Mouse (Mus musculus): ENCODE results near the gene Tns3. TPM values are rescaled to one million over a fixed set of nuclear protein-coding genes. Genes with fewer than 3 reads are reported as not detected.

Tns3 gene
- polyA plus RNA-seq, 1 experiment from 2014 or later = 9.1 TPM

DNA sequence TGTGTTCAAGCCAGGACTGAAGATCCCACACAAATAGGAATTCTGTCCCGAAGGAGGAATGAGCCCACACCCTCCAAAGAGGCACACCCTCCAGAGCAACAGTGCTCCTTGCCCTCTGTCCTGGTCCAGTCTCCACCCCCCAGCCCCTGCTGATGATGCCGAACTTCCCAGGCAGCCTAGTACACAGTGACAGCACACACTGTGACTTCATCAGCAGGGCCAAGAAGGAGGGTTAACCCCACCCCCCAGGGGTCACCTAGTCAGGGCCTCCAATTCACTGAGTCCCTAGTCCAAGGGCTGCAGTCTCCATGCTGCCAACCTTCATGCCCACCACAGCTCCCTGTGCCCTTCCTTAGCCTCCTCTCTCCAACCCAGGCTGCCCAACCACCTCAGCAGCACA lies 200.5 kb downstream of the Tns3 start:
- WGBS = 93% methylated on average over 2 of the region's 2 CpGs
- Histone ChIP-seq H3K9me3 (replicated peaks) (no peaks in the 10 kb centered on the region), H3K27ac (replicated peaks) (no peak overlapping the region), H3K27me3 (ENCODE audit: low read depth, poor library complexity, severe bottlenecking) (0 out of 2 replicates have a peak, but pooled peaks cover 5% of the 10 kb centered on the region), H3K36me3 (no peaks in the 10 kb centered on the region), H3K4me3 (no peak overlapping the region), H3K4me1 (peaks cover 15% of the 10 kb centered on the region)
- DNase-seq (ENCODE audit: low spot score) = no peak

DNA sequence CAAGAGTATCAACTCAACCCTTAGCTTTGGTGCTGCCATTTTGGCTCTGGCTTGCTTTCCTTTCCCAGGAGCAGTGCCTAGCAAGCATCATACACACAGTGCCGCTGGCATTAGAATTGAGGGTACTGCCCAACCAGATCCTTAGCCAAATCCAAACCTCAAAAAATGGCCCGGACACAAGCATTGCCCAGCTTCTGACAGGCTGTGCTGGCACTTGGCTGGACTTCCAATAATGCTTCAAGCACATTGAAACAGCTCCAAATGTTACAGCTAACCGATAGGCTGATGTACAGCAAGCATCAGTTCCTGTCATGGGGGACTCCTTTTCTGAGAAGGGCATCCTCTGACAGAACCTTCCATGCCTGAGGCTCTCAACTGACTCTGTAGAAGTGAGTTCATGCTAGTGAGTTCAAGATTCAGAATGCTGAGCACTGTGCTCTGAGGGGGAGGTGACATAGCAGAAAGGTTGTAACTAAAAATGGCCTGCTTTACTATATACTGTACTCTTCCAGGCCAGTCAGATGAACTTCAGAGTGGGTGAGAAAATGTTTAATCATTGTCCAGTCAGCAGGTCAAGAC lies 201.4 kb downstream of the Tns3 start:
- Histone ChIP-seq H3K4me1 (peaks cover 8% of the 10 kb centered on the region), H3K36me3 (no peaks in the 10 kb centered on the region), H3K4me3 (no peak overlapping the region), H3K27me3 (ENCODE audit: low read depth, poor library complexity, severe bottlenecking) (0 out of 2 replicates have a peak, but pooled peaks cover 5% of the 10 kb centered on the region), H3K27ac (replicated peaks) (no peak overlapping the region), H3K9me3 (replicated peaks) (no peaks in the 10 kb centered on the region)
- 95% methylated on average over 3 of the region's 3 CpGs for WGBS
- no peak for DNase-seq (ENCODE audit: low spot score)

DNA sequence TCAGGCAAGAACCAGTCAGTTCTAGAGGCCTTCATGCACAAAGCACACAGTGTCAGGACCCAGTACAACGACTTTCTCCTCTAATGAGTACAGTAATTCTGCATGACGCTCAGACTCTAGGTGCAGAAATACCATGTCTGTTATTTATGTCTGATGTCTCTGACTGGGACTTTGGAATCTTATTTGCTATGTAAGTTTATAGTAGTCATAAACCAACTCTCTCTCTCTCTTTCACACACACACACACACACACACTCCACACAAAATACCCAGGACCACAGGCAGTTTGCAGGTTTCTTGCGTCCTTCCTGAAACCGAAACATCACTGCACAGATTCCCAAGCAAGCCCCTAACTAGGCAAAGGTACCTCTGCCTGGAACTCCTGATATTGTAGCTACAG lies 203.5 kb downstream of the Tns3 start:
- 95% methylated on average over 4 of the region's 4 CpGs for WGBS
- Histone ChIP-seq H3K4me3 (no peak overlapping the region), H3K27me3 (ENCODE audit: low read depth, poor library complexity, severe bottlenecking) (no peaks in the 10 kb centered on the region), H3K9me3 (replicated peaks) (no peaks in the 10 kb centered on the region), H3K4me1 (peaks cover 20% of the 10 kb centered on the region), H3K27ac (replicated peaks) (no peak overlapping the region), H3K36me3 (no peaks in the 10 kb centered on the region)
- DNase-seq (ENCODE audit: low spot score) = no peak

DNA sequence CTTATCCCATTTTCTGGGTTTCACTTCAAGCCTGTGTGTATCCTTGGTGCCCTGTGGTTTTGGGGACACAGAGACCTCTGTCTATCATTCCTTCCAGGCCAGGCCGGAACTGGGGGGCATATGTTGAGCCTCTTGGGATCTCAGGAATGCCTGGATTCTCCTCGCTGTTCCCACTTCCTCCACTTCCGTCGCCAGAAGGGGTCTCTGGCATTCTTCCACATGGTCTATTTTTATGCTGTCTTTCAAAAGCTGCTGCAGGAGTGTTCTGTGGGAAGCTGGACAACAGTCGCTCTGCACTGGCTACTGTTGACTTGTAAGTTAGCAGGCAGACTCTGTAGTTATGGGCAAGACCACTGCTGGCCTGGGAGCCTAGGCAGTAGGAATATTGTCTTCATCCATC lies 206.4 kb downstream of the Tns3 start:
- no peak overlapping the region for H3K27ac ChIP-seq (replicated peaks)
- WGBS = 70% methylated on average over 5 of the region's 5 CpGs
- no peaks in the 10 kb centered on the region for H3K36me3 ChIP-seq
- DNase-seq (ENCODE audit: low spot score) = no peak
- no peaks in the 10 kb centered on the region for H3K9me3 ChIP-seq (replicated peaks)
- H3K4me1 ChIP-seq = peaks cover 23% of the 10 kb centered on the region
- no peak overlapping the region for H3K4me3 ChIP-seq
- H3K27me3 ChIP-seq (ENCODE audit: low read depth, poor library complexity, severe bottlenecking) = no peaks in the 10 kb centered on the region

DNA sequence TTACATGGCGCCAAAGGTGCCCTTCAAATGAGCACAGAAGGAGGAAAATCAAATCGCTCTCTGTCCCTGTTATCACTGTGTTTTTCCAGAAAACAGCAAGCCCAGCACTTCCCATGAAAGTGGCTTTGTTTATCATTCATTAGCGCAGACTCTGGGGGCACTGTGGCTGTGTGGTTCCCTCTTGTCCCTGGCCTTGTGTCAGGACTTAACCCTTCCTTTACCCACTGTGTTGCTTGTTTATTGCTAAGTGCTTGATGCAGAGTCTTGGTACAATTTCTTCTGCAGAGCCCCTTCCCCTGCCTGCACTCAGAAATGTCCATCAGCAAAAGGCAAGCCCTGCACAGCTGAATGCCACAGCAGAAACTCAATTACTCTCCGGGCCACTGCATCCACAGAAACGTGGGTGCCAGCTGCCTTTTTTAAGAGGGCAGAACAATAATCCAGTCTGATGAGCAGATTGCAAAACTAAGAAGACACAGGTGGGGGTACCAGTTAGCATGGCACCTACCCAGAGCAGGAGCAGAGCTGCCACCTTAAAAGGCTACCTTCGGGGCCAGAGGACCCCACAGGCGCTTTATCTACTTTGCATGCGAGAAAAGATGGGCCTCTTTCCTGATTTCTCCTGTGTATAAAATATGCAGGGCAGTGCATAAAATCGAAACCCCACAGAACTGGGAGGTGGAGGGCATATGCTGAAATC lies 207.6 kb downstream of the Tns3 start:
- Histone ChIP-seq H3K4me1 (peaks cover 26% of the 10 kb centered on the region), H3K9me3 (replicated peaks) (no peaks in the 10 kb centered on the region), H3K36me3 (no peaks in the 10 kb centered on the region), H3K4me3 (no peak overlapping the region), H3K27me3 (ENCODE audit: low read depth, poor library complexity, severe bottlenecking) (no peaks in the 10 kb centered on the region), H3K27ac (replicated peaks) (peak overlapping the region; percentile 14; the same call in 1 of the 2 replicates)
- DNase-seq (ENCODE audit: low spot score) = no peak
- WGBS = 64% methylated on average over 9 of the region's 9 CpGs

DNA sequence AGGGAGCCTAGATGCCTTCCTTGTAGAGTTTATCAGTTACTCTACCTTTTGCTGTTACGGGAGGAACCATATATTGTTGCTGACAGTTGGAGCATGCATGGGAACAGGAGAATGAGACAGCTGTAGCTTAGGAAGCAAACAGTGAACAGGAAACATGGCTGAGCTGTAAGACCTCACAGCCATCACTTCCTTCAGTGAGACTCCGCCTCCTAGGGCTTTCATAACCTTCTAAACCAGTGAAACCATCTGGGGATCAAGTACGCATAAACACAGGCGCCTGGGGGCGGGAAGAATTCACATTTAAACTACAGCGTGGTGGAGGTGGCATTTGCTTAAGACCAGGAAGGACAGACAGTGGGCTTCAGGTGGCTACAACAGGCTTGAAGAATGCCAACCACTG lies 208.7 kb downstream of the Tns3 start:
- no peak overlapping the region for H3K4me3 ChIP-seq
- 91% methylated on average over 6 of the region's 6 CpGs for WGBS
- peaks cover 26% of the 10 kb centered on the region for H3K4me1 ChIP-seq

DNA sequence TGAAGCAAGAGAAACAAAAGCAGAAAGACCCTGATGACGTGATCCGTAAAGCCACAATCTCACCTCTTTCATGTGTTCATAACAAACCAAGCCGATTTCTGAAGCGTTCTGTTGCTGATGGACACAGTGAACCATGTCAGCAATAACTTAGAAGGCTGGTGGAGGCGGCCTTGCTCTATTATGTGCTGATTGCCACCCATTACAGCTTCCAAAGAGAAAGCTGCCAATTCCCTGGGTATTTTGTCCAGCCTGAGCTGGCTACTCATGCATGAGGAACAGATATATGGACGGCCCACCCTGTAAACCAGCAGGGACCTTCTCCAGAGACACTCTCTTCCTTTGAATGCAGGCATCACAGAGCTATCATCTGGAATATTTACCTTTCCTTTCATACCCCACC lies 211.1 kb downstream of the Tns3 start:
- H3K27ac ChIP-seq (replicated peaks) = 0 out of 2 replicates have a peak overlapping the region, but pooled peaks have one; percentile 3
- DNase-seq (ENCODE audit: low spot score) = no peak
- peaks cover 10% of the 10 kb centered on the region for H3K36me3 ChIP-seq
- H3K9me3 ChIP-seq (replicated peaks) = no peaks in the 10 kb centered on the region
- WGBS = 80% methylated on average over 6 of the region's 6 CpGs
- H3K27me3 ChIP-seq (ENCODE audit: low read depth, poor library complexity, severe bottlenecking) = no peaks in the 10 kb centered on the region
- no peak overlapping the region for H3K4me3 ChIP-seq
- H3K4me1 ChIP-seq = peaks cover 26% of the 10 kb centered on the region

More for the DNA sequence above, 208.7 kb downstream of the Tns3 start:
- peaks cover 4% of the 10 kb centered on the region; the same call in 1 of the 2 replicates for H3K36me3 ChIP-seq
- no peak for DNase-seq (ENCODE audit: low spot score)
- H3K9me3 ChIP-seq (replicated peaks) = no peaks in the 10 kb centered on the region
- H3K27me3 ChIP-seq (ENCODE audit: low read depth, poor library complexity, severe bottlenecking) = no peaks in the 10 kb centered on the region
- no peak overlapping the region for H3K27ac ChIP-seq (replicated peaks)

DNA sequence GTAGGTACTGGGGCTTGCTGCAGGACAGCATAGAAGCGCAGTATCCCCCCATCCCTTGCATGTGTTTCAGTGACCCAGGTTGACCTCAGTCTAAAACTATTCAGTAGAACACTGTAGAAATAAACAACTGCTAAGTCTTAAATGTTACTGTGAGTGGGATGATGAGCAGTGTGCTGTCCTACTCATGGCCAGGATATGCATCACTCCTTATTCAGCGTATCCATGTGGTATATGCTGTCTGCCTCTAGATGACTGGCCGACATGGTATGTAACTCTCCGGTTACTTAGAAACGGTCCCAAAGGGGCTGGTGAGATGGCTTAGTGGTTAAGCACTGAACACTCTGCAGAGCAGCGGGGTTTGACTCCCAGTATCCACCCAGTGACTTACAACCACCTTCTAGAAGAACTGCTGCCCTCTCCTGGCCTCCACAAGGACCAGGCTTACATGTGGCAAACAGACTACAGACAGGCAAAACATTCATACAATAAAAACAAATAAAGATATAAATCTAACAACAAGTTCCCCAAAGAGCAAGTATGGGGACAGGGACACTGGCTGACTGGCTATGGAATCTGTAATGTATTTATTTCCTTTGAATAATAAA lies 212.6 kb downstream of the Tns3 start:
- Histone ChIP-seq H3K4me3 (no peak overlapping the region), H3K4me1 (peaks cover 11% of the 10 kb centered on the region), H3K9me3 (replicated peaks) (no peaks in the 10 kb centered on the region), H3K27ac (replicated peaks) (no peak overlapping the region), H3K27me3 (ENCODE audit: low read depth, poor library complexity, severe bottlenecking) (no peaks in the 10 kb centered on the region), H3K36me3 (peaks cover 15% of the 10 kb centered on the region)
- no peak for DNase-seq (ENCODE audit: low spot score)
- WGBS = 89% methylated on average over 6 of the region's 6 CpGs

DNA sequence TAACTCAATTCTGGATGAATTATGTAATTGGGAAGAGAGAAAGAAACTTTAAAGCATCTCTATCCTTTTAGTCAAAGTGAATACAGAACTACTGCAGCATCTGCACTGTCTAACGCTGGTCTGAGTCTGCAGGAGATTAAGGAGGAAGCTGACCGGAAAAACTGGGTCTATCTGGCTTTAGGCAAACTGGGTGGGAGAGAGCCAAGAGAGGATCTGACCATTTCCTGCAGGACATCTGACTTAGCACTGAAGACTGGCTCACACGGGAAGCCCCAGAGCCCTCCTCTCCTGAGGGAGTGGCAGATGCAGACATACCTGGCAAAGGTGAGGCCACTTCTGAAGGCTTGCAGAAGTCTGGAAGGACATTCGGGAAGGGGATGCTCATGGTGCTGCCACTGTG lies 213.8 kb downstream of the Tns3 start:
- H3K9me3 ChIP-seq (replicated peaks) = no peaks in the 10 kb centered on the region
- no peaks in the 10 kb centered on the region for H3K27me3 ChIP-seq (ENCODE audit: low read depth, poor library complexity, severe bottlenecking)
- H3K4me3 ChIP-seq = no peak overlapping the region
- DNase-seq (ENCODE audit: low spot score) = no peak
- H3K36me3 ChIP-seq = peaks cover 15% of the 10 kb centered on the region
- no peak overlapping the region for H3K27ac ChIP-seq (replicated peaks)
- H3K4me1 ChIP-seq = peaks cover 6% of the 10 kb centered on the region; the same call in 1 of the 2 replicates
- 88% methylated on average over 4 of the region's 4 CpGs for WGBS

DNA sequence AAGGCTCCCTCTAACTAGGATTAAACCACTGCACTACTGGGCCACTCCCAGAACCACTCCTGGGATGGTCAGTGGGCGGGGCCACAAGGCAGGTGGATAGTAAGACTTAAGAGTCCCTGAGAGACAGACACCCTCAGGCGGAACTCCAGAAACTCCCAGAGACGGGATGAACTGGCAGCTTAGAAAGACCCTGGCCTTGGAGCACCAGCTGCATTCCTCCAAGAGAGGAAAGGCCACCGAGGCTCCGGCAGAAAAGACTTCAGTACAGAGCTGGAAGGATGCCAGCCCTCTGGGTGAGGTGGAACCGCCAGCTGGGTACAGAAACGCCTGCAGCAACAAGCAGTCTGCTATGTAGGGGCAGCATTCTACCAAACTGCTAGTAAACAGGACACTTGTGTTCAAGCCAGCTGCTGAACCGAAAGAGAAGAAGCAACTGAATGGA lies 218.4 kb downstream of the Tns3 start:
- no peaks in the 10 kb centered on the region for H3K27me3 ChIP-seq (ENCODE audit: low read depth, poor library complexity, severe bottlenecking)
- no peak for DNase-seq (ENCODE audit: low spot score)
- peaks cover 30% of the 10 kb centered on the region for H3K36me3 ChIP-seq
- no peak overlapping the region for H3K4me3 ChIP-seq
- no peaks in the 10 kb centered on the region for H3K9me3 ChIP-seq (replicated peaks)
- no peaks in the 10 kb centered on the region for H3K4me1 ChIP-seq
- no peak overlapping the region for H3K27ac ChIP-seq (replicated peaks)
- 79% methylated on average over 8 of the region's 8 CpGs for WGBS

DNA sequence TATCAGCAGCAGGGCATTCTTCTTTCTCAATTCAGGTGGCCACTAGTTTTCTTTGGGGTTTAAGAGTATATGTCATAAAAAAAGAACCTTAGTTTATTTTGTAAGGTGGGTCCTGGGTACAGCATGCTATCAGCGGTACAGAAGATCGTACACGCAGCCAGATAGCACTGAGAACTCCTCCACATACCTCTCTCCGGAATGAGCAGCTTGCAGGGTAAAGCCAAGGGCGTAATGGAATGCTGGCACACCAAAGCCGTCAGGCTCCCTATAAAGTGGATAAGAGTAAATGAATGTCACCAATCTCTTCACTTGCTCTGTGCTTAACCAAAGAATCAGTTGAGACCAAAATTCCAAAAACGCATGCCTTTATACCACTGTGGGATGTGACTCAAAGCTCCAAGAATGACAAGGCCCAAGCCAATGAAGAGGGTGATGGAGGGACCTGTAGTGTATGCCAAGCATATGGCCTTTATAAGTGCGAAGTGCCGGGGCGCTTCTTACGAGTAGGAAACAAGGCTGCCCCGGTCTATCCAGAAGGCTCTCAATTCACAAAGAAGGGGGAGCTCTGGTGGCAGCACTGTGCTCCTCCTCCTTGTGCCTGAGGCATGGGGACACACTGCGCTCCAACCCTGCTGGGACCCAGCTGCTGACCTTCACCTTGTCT lies 219.4 kb downstream of the Tns3 start:
- Histone ChIP-seq H3K9me3 (replicated peaks) (no peaks in the 10 kb centered on the region), H3K4me1 (no peaks in the 10 kb centered on the region), H3K27me3 (ENCODE audit: low read depth, poor library complexity, severe bottlenecking) (no peaks in the 10 kb centered on the region), H3K27ac (replicated peaks) (no peak overlapping the region), H3K36me3 (peaks cover 22% of the 10 kb centered on the region), H3K4me3 (no peak overlapping the region)
- 89% methylated on average over 13 of the region's 13 CpGs for WGBS
- DNase-seq (ENCODE audit: low spot score) = no peak

DNA sequence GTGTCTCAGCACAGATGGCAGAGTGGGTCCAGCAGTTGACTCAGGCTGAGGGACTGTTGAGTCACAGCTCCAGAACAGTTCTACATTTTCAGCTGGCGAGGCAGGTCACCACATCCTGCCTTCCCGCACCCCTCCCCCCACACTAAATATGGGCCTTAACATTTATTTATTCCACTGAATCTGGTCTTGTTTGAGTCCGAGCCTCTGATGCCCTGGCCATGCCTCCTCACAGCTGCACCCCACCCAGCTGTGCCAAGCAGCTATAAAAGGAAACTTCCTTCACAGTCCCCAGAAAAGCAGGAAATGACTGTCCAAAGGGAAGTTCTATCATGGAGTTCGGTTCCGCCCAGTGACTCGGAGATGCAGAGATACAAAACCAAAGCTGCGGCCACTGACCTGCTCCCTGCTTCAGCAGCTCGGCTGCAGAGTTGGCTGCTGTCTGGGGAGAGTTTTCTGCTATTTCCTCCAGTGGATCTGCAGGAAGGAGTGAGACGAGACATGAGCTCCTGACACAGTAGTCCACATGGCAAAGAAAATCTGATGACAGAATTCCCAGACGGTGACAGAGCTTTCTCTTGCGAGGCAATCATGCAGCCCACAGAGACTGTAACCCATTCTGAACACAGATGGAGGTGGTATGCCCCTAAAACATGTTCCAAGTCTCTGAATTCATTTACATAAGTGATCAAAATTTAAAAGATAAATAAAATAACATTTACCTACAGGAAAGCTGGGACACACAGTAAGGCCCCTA lies 220.6 kb downstream of the Tns3 start:
- Histone ChIP-seq H3K4me1 (no peaks in the 10 kb centered on the region), H3K4me3 (no peak overlapping the region), H3K27me3 (ENCODE audit: low read depth, poor library complexity, severe bottlenecking) (no peaks in the 10 kb centered on the region), H3K36me3 (peaks cover 22% of the 10 kb centered on the region), H3K9me3 (replicated peaks) (no peaks in the 10 kb centered on the region), H3K27ac (replicated peaks) (no peak overlapping the region)
- 84% methylated on average over 11 of the region's 11 CpGs for WGBS
- DNase-seq (ENCODE audit: low spot score) = no peak
